Mouse (Mus musculus) midbrain, embryonic 15.5 days (tissue): ENCODE data around the gene Usp34. TPM values are rescaled to one million over a fixed set of nuclear protein-coding genes. Genes with fewer than 3 reads are reported as not detected.
"Not testable (repeated sequence)": the region's sequence is repeated elsewhere in the genome, so short reads cannot be mapped to it uniquely, and the experiment has no call there.

Source experiments
- ATAC-seq: fragments of 200-750 bp; cut with Nextera tagmentation; replicated peaks from 2 replicates; pipeline ENCODE4 v1.8.0; 2017; ENCODE audit warnings: moderate TSS enrichment
- H3K27ac ChIP-seq: fragments of 300-500 bp; sonication (generic); 2 replicates; pipeline ENCODE4 v1.5.1; 2015; ENCODE audit warnings: mild to moderate bottlenecking, inconsistent platforms
- H3K27me3 ChIP-seq: fragments of 300-500 bp; sonication (generic); replicated peaks from 2 replicates; pipeline ENCODE4 v1.6.1; 2015; ENCODE audit warnings: inconsistent platforms
- H3K36me3 ChIP-seq: fragments of 300-500 bp; sonication (generic); replicated peaks from 2 replicates; pipeline ENCODE4 v1.6.1; 2015; ENCODE audit warnings: inconsistent platforms
- H3K4me1 ChIP-seq: fragments of 300-500 bp; sonication (generic); 2 replicates; pipeline ENCODE4 v1.6.1; 2015; ENCODE audit warnings: inconsistent platforms
- H3K4me2 ChIP-seq: fragments of 300-500 bp; sonication (generic); 2 replicates; pipeline ENCODE4 v1.6.1; 2015; ENCODE audit warnings: inconsistent platforms, mild to moderate bottlenecking, moderate library complexity
- H3K4me3 ChIP-seq: fragments of 300-500 bp; sonication (generic); 2 replicates; pipeline ENCODE4 v1.5.1; 2015; ENCODE audit warnings: mild to moderate bottlenecking, inconsistent platforms
- H3K9ac ChIP-seq: fragments of 300-500 bp; sonication (generic); 2 replicates; pipeline ENCODE4 v1.6.1; 2015; ENCODE audit warnings: mild to moderate bottlenecking, inconsistent platforms
- H3K9me3 ChIP-seq: fragments of 300-500 bp; sonication (generic); 2 replicates; pipeline ENCODE4 v1.6.1; 2016; ENCODE audit warnings: inconsistent platforms
- WGBS: fragments of 180-500 bp; shearing (Covaris S2); methylation state at CpG from one replicate; pipeline ENCODE4 v1.1.7; 2015; ENCODE audit warnings: mixed read lengths; 5-methylcytosine and 5-hydroxymethylcytosine counted together
- polyA plus RNA-seq: library from polyadenylated mRNA; unstranded; fragments of >200 nt; fragmentation: Nextera tagmentation; extraction: Ambion mirVana; gene quantifications from 2 replicates; pipeline ENCODE4 v1.2.1, GENCODE M21; 2015

Usp34 gene
- polyA plus RNA-seq, 1 experiment from 2014 or later: 29.0 TPM

GRCm38 (mm10) chr11:23465862-23466261 is 159.2 kb downstream of the Usp34 start:
- H3K27ac ChIP-seq, H3K4me3 ChIP-seq, H3K27me3 ChIP-seq, H3K4me2 ChIP-seq, H3K9ac ChIP-seq, H3K4me1 ChIP-seq, ATAC-seq, H3K9me3 ChIP-seq: not testable (repeated sequence)
- 96% methylated on average over 2 of the region's 2 CpGs for WGBS
- H3K36me3 ChIP-seq: peaks cover 28% of the 10 kb centered on the region; the same call in 1 of the 2 replicates

GRCm38 (mm10) chr11:23489955-23490354 is 183.3 kb downstream of the Usp34 start:
- Histone ChIP-seq H3K4me1 (peaks cover 5% of the 10 kb centered on the region), H3K9ac (no peak overlapping the region), H3K9me3 (no peaks in the 10 kb centered on the region), H3K27me3 (no peaks in the 10 kb centered on the region), H3K4me2 (no peak overlapping the region), H3K4me3 (no peak overlapping the region), H3K36me3 (peaks cover 77% of the 10 kb centered on the region), H3K27ac (no peak overlapping the region)
- no peak for ATAC-seq
- WGBS: 95% methylated on average over 1 of the region's 1 CpGs

GRCm38 (mm10) chr11:23492048-23492790 is 185.5 kb downstream of the Usp34 start:
- no peak overlapping the region for H3K4me3 ChIP-seq
- WGBS: 90% methylated on average over 4 of the region's 4 CpGs
- no peaks in the 10 kb centered on the region for H3K27me3 ChIP-seq
- H3K9me3 ChIP-seq: no peaks in the 10 kb centered on the region
- H3K4me1 ChIP-seq: peaks cover 24% of the 10 kb centered on the region
- no peak for ATAC-seq
- H3K4me2 ChIP-seq: no peak overlapping the region
- H3K27ac ChIP-seq: no peak overlapping the region
- no peak overlapping the region for H3K9ac ChIP-seq
- peaks cover 64% of the 10 kb centered on the region for H3K36me3 ChIP-seq

- Histone ChIP-seq H3K27ac (no peak overlapping the region), H3K9ac (no peak overlapping the region), H3K36me3 (peaks cover 35% of the 10 kb centered on the region), H3K4me2 (peak overlapping the region; percentile 69), H3K27me3 (no peaks in the 10 kb centered on the region), H3K9me3 (no peaks in the 10 kb centered on the region), H3K4me3 (no peak overlapping the region), H3K4me1 (peaks cover 27% of the 10 kb centered on the region)
- ATAC-seq: no peak
- WGBS: 90% methylated on average over 6 of the region's 6 CpGs
Measured at GRCm38 (mm10) chr11:23495231-23495630, 188.5 kb downstream of the Usp34 start.

- H3K9ac ChIP-seq: peak overlapping the region; percentile 80
- ATAC-seq: no peak; the same call in 1 of the 2 replicates
- H3K4me1 ChIP-seq: peaks cover 27% of the 10 kb centered on the region
- no peaks in the 10 kb centered on the region for H3K27me3 ChIP-seq
- H3K27ac ChIP-seq: peak overlapping the region; percentile 94
- WGBS: 35% methylated on average over 6 of the region's 6 CpGs
- peaks cover 20% of the 10 kb centered on the region for H3K36me3 ChIP-seq
- peak overlapping the region; percentile 69 for H3K4me3 ChIP-seq
- peak overlapping the region; percentile 69 for H3K4me2 ChIP-seq
- H3K9me3 ChIP-seq: no peaks in the 10 kb centered on the region
Measured at GRCm38 (mm10) chr11:23496661-23497060, 190.0 kb downstream of the Usp34 start.

- WGBS: 0% methylated on average over 22 of the region's 22 CpGs
- Histone ChIP-seq H3K4me2 (peak overlapping the region; percentile 69), H3K4me3 (peak overlapping the region; percentile 69), H3K4me1 (peaks cover 27% of the 10 kb centered on the region), H3K36me3 (peaks cover 16% of the 10 kb centered on the region), H3K9ac (peak overlapping the region; percentile 80), H3K27ac (peak overlapping the region; percentile 94), H3K9me3 (no peaks in the 10 kb centered on the region), H3K27me3 (no peaks in the 10 kb centered on the region)
- ATAC-seq: peak; percentile 93
Measured at GRCm38 (mm10) chr11:23497335-23497717, 190.6 kb downstream of the Usp34 start.

GRCm38 (mm10) chr11:23497718-23498509 is 191.2 kb downstream of the Usp34 start, which contains the start of gene Ahsa2:
Gene Ahsa2, minus strand, starts transcription at chr11:23498030.
- ATAC-seq: peak; percentile 95
- Histone ChIP-seq H3K4me3 (peak within 1 kb of the TSS; percentile 69), H3K9me3 (no peaks in the 10 kb centered on the region), H3K27ac (peak within 1 kb of the TSS; percentile 94), H3K27me3 (no peaks in the 10 kb centered on the region), H3K4me1 (peaks cover 27% of the 10 kb centered on the region), H3K36me3 (peaks cover 10% of the 10 kb centered on the region), H3K9ac (peak within 1 kb of the TSS; percentile 80), H3K4me2 (peak within 1 kb of the TSS; percentile 69)
- WGBS: under 1% methylated on average over 61 of the region's 66 CpGs

- H3K36me3 ChIP-seq: 0 out of 2 replicates have a peak, but pooled peaks cover 4% of the 10 kb centered on the region
- H3K4me1 ChIP-seq: peaks cover 27% of the 10 kb centered on the region
- H3K9ac ChIP-seq: peak overlapping the region; percentile 50
- H3K9me3 ChIP-seq: no peaks in the 10 kb centered on the region
- ATAC-seq: no peak
- no peaks in the 10 kb centered on the region for H3K27me3 ChIP-seq
- WGBS: 45% methylated on average over 5 of the region's 5 CpGs
- peak overlapping the region; percentile 94 for H3K27ac ChIP-seq
- H3K4me3 ChIP-seq: peak overlapping the region; percentile 69
- H3K4me2 ChIP-seq: peak overlapping the region; percentile 69
Measured at GRCm38 (mm10) chr11:23498609-23499008, 191.9 kb downstream of the Usp34 start.

GRCm38 (mm10) chr11:23504801-23505200 is 198.1 kb downstream of the Usp34 start:
- H3K27me3 ChIP-seq, H3K4me3 ChIP-seq, ATAC-seq, H3K27ac ChIP-seq, H3K4me2 ChIP-seq, H3K9me3 ChIP-seq, H3K36me3 ChIP-seq, H3K9ac ChIP-seq, H3K4me1 ChIP-seq: not testable (repeated sequence)
- WGBS: 85% methylated on average over 5 of the region's 5 CpGs

GRCm38 (mm10) chr11:23514785-23515184 is 208.1 kb downstream of the Usp34 start:
- 79% methylated on average over 4 of the region's 4 CpGs for WGBS
- not testable (repeated sequence) for H3K27ac ChIP-seq, H3K4me3 ChIP-seq, H3K9ac ChIP-seq, ATAC-seq, H3K27me3 ChIP-seq, H3K9me3 ChIP-seq, H3K4me2 ChIP-seq, H3K36me3 ChIP-seq, H3K4me1 ChIP-seq

GRCm38 (mm10) chr11:23515315-23515714 is 208.6 kb downstream of the Usp34 start:
- no peak for ATAC-seq
- Histone ChIP-seq H3K4me1 (0 out of 2 replicates have a peak, but pooled peaks cover 4% of the 10 kb centered on the region), H3K4me2 (no peak overlapping the region), H3K9me3 (no peaks in the 10 kb centered on the region), H3K27ac (no peak overlapping the region), H3K36me3 (no peaks in the 10 kb centered on the region), H3K27me3 (no peaks in the 10 kb centered on the region), H3K9ac (no peak overlapping the region), H3K4me3 (no peak overlapping the region)
- WGBS: 79% methylated on average over 2 of the region's 2 CpGs

- H3K4me2 ChIP-seq: no peak overlapping the region
- WGBS: 79% methylated on average over 3 of the region's 3 CpGs
- H3K36me3 ChIP-seq: no peaks in the 10 kb centered on the region
- no peaks in the 10 kb centered on the region for H3K4me1 ChIP-seq
- no peak overlapping the region for H3K4me3 ChIP-seq
- H3K27me3 ChIP-seq: no peaks in the 10 kb centered on the region
- no peak overlapping the region for H3K9ac ChIP-seq
- no peak for ATAC-seq
- no peaks in the 10 kb centered on the region for H3K9me3 ChIP-seq
- H3K27ac ChIP-seq: no peak overlapping the region
Measured at GRCm38 (mm10) chr11:23518981-23519380, 212.3 kb downstream of the Usp34 start.
